Mouse (Mus musculus): ENCODE measurements at regions not wholly inside any gene's neighbourhood (a gene's known extent, or its start where the extent isn't known, plus 50 kb on each side); places are given as distances from the start of the nearest gene placed in this dataset.

DNA sequence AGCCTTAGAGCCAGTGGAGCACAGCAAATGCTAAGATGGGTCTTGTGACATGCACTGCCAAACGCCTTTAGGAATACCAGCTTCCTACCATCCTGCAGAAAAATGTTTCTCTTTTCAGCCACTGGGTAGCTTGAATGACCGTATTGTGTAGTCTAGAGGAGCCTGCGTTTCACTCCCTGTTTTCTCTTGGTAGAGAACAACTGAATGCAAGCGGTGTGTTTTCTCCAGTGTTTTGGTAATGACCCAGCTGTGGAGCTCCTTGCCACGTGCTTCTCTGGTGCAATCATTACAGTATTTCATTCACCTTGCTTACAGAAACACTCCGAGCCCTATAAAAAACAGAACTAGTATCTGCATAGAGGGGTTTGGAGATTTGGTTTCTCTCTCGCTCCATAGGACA, 193.5 kb downstream of the Rdh14 start:
- no peak for TF ChIP-seq CTCF (IDR thresholded peaks at IDR 0.05; ENCODE audit: control insufficient read depth, insufficient read depth, low read length)
- no peak for TF ChIP-seq POLR2A (IDR thresholded peaks at IDR 0.05; ENCODE audit: borderline replicate concordance, control insufficient read depth, low read depth, low read length)

All from bone marrow, adult 2 months (tissue).